Mouse (Mus musculus) lung, adult 2 months (tissue): Measurements from ENCODE around the gene Hspb1.

Source experiments
- CTCF ChIP-seq: fragments of 200-500 bp; IDR thresholded peaks from 2 replicates; pipeline ENCODE4 v1.5.1; 2011; ENCODE audit warnings: mild to moderate bottlenecking, low read length, control low read depth; ENCODE audit not compliant: insufficient read depth
- POLR2A ChIP-seq: fragments of 200-500 bp; IDR thresholded peaks from 2 replicates; pipeline ENCODE4 v1.6.1; 2011; ENCODE audit warnings: low read depth, mild to moderate bottlenecking, control low read depth, low read length, borderline replicate concordance; ENCODE audit errors: extremely low read depth

- TF ChIP-seq CTCF (no peak), POLR2A (no peak)
These were observed 23.1 kb downstream of the Hspb1 start for GRCm38 (mm10) chr5:135910813-135911212.
